Mouse (Mus musculus): ENCODE measurements at regions not wholly inside any gene's neighbourhood (a gene's known extent, or its start where the extent isn't known, plus 50 kb on each side); places are given as distances from the start of the nearest gene placed in this dataset.

DNA sequence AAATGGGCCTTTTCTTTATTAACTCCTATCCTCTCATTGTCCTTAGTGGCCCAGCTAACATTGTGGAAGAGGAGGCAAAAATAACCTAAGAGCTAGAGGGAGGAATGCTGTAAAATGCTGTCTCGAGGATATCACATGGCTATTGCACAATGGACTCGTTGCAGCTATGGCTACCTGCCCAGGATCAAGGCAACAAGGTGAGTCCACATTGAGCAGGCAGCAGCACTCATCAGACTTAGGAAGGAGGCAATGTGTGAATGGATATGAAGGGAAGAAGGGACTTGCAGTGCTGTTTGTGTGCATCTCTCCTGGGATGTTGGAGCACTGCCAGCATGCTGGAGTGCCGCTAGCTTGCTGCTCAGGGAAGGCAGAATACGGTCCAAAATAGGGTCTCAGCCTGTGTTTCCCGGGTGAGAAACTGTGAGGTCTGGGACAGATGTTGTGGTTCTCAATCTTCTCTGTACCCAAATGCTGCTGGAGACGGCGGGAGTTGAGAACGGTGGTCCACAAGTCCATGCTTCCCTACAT lies 51.8 kb upstream of the Nox3 start:
- TF ChIP-seq CTCF (IDR thresholded peaks at IDR 0.05; ENCODE audit: borderline replicate concordance, extremely low read depth, insufficient read depth, insufficient read length) (no peak), POLR2A (IDR thresholded peaks at IDR 0.05; ENCODE audit: borderline replicate concordance, extremely low read depth, insufficient read depth, insufficient read length, poor library complexity, severe bottlenecking) (no peak)

Data from brain, embryonic 14.5 days (tissue).